Mouse (Mus musculus) monocyte, adult 5-6 weeks (primary cell): ENCODE measurements around the gene Atl3. TPM values are rescaled to one million over a fixed set of nuclear protein-coding genes. Genes with fewer than 3 reads are reported as not detected.

Experiments
- ATAC-seq: fragments of 153-309, 156-312 bp; replicated peaks from 2 replicates; pipeline ENCODE4 v1.8.0; 2017; ENCODE audit warnings: mild to moderate bottlenecking; ENCODE audit not compliant: low TSS enrichment, insufficient number of reproducible peaks, severe bottlenecking, poor library complexity, low FRiP score
- total RNA-seq: library from RNA; stranded (forward); fragments of 200-1000, 200-491, 200-594 nt; gene quantifications from 3 replicates; pipeline ENCODE4 v1.2.3, GENCODE M21; 2017

The Atl3 gene
- total RNA-seq = 38.2 to 51.2 TPM (median 49.7 TPM) in 3 replicates

DNA sequence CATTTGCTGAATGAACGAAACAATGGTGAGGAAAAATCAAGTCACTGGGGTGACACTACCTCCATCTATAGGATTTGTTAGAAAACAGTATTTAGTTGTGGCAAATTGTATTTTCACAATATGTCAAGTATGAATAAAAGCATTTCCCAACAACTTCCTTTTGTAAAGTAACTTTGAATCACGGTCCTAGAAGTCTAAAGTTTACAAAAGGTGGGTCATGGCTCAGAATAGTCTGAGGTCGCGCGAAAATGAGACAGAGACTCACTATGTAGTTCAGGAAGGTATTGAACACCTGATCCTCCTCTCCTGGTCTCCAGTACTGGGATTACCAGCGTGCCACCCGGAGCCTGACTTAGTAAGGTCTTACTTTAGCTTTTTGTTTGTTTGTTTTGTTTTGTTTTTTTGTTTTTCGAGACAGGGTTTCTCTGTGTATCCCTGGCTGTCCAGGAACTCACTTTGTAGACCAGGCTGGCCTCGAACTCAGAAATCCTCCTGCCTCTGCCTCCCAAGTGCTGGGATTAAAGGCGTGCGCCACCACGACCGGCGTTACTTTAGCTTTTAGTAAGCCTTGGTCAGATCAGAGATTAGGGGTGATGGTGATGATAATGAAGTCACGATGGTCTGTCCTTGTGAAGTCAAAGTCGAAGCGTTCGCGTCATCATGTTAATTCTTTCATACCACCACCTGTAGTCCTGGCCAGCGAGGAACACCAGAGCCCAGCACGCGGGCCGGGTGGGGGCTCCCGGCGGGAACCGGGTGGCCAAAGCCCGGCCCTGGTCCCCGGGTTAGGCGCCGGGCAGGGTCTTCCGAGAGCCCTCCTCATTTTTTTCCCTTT lies at the start of gene Atl3:
Atl3 (plus strand) TSS at position 689 of the 835 bp plus-strand sequence.
- peak; percentile 24; the same call in 1 of the 2 replicates for ATAC-seq

DNA sequence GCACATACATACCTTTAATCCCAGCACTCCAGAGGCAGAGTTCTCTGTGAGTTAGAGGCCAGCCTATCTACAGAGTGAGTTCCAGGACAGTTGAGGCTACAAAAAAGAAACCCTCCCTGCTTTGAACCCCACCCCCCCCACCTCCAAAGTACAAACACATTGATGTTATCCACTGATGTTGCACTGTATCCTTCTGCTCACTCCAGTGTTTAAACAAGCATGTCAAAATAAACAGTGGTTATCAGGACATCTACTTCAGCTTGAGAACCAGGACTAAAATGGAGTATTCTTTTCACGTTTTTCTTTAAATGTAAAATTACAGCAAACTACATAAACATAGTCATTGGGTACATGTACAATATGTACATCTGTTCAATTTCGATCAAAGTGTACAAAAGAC lies 48.7 kb upstream of the Atl3 start:
- no peak for ATAC-seq

DNA sequence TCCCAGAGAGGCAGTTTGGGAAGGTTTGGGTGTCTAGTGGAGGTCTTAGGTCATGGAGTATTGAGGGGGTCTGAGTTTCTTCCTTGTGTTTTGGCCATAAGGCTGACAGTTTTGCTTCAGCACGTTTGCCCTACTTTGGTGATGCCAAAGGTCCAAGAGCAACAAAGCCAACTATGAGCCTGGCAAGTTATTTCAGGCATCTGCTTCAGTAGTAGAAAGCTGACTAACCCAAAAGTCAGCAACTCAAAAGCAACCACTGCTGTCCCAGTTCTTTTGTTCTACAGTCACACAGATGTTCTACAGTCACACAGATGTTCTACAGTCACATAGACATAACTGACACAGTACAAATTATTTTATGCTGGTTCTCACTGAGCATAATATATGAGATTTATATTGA lies 48.2 kb upstream of the Atl3 start:
- no peak for ATAC-seq

DNA sequence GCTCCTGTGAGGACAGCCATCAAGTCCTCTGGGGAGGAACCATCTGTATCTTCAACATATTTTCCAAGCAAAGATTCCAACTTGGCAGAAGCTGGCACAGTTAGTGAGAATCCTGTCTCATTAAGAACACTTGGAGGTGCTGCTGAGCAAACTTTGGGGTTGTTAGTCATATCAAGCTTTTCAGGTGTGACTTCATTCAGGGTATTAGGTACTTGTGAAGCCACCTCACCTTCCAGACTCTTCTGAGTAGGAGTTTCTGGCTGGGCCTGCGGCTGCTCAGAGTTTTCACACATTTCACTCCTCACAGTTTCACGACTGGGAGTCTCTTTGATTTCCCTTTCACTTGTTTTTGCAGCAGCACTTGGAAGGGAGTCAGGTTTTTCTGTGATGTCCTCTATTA lies 37.0 kb upstream of the Atl3 start:
- no peak for ATAC-seq

DNA sequence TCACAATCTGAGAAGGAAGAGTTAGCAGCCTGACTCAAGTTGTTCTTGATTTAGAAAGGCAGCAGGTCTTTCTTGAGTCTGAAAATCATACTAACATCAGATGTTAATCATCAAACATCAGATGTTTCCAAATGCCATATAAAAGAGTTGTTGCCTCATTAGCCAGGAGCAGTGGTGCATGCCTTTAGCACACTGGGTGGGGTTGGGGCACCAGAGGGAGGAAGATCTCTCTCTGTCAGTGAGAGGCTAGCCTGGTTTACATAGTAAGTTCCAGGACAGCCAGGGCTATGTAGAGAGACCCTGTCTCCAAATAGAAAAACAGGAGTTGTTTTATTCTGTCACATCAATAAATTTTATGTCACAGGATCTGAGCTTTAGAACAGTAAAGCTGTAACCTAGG lies 34.9 kb upstream of the Atl3 start:
- no peak for ATAC-seq

DNA sequence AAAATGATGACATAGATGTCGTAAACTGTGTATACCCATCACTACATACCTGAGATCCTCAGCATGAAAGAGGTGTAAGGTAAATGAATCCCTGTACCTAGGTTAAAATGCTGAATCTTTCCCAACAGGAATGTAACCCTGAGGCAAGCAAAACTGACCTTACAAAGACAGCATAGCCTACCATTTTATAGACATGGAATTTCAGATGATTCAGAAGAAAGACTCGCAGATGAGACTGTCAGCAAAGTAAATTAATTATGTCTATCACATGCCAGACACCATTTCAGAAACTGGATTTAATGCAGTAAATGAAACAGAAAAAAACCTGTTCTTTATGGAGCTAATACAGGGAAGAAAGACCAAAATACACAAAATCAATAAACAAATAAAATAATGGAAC lies 34.5 kb upstream of the Atl3 start:
- ATAC-seq = no peak

DNA sequence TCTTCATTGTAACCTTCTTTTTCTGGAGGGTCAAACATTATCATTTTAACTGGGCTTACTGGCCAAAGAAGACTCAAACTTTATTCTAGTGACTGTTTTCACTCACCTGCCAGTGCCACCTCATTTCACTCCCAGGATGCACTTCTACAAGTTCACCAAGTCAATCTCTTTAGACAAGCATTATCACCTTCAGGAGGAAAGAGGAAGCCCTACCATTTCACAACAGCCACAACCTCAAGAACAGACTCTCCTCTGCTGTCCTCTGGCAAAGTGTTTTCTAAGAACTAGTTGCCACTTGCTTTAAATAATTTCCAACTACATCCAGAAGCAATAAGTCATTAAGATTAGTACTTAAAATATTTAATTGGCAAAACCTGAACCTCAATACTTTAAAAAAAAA lies 25.9 kb upstream of the Atl3 start:
- ATAC-seq = no peak

DNA sequence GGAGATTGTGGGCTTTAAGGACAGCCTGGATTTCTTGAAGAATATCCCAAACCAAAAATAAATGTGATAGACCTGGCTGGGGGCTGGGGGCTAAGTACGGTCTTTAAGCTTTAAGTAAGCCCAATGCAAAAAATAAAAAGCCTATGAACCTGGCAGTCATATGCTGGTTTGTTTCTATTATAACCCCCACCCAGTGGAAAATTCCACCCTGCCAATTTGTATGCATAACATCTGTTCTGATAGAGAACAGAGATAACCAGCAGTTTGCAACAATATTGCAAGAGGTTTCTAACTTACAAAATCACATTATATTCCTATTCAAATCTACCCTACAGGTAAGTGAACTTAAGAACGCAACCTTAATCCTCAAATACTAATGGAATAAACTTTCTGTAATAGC lies 23.2 kb upstream of the Atl3 start:
- ATAC-seq = no peak

DNA sequence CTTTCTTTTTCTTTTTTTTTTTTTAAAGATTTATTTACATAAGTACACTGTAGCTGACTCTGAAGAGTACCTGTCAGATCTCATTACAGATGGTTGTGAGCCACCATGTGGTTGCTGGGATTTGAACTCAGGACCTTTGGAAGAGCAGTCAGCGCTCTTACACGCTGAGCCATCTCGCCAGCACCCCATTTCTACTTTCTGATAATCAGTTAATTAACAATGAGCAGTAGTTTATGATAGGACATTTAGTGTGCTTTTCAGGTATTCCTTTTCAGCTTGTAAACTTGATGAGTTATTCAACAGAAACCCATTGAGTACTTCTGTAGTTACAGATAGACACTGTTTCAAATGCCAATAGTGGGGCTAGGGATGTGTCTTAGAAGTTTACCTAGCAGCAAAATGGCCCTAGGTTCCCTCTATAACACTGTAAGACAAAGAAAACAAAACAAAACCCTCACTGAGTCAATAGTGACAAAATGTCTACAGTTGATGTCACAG lies 14.0 kb upstream of the Atl3 start:
- ATAC-seq = no peak

DNA sequence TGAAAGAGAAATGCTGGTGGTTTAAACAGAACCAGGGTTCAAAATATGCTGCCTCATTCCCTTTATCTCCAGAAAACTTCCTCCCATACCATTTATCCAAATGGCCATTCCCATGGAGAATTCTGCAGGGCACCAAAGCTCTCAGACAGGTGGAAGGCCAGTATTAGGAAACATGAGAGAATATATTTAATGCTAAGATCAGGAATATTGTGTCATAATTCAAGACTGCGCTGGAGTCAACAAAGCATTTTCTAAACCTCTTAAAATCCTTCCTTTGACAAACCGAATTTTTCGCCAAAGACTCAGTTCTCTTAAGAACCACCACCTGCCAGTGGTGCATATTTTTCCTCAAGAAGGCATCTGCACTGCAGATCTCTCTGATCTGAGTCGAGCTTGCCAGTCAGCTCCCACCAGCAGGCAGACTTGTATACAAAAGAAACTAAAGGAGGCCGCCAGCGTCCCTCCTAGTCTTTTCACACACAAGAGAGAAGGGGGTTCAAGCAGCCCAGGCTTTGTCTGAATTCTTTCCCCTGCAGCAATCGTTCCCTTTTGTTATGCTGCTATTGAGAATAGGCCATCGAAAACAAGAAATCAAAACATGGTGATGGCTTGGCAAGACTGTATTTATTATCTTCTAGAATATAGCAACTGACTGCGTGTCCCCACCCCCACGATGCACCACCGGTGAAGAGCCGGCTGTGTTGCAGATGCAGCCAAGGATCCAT lies 12.1 kb upstream of the Atl3 start:
- no peak for ATAC-seq

DNA sequence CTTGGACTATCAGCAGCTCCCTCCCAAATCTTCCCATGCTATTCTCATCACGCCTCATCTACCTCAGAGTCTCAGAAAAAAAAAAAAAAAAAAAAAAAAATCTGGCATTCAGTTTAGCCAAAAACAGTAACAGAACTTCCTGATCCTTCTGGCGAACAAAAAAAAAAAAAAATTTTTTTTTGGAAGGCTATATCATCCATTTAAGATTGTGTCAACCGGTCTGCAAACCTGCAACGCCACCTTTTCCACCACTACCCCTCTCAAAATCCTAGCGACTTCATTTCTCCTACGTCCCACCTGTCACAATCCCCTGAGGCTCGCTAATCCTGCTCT lies 11.6 kb upstream of the Atl3 start:
- ATAC-seq = no peak

DNA sequence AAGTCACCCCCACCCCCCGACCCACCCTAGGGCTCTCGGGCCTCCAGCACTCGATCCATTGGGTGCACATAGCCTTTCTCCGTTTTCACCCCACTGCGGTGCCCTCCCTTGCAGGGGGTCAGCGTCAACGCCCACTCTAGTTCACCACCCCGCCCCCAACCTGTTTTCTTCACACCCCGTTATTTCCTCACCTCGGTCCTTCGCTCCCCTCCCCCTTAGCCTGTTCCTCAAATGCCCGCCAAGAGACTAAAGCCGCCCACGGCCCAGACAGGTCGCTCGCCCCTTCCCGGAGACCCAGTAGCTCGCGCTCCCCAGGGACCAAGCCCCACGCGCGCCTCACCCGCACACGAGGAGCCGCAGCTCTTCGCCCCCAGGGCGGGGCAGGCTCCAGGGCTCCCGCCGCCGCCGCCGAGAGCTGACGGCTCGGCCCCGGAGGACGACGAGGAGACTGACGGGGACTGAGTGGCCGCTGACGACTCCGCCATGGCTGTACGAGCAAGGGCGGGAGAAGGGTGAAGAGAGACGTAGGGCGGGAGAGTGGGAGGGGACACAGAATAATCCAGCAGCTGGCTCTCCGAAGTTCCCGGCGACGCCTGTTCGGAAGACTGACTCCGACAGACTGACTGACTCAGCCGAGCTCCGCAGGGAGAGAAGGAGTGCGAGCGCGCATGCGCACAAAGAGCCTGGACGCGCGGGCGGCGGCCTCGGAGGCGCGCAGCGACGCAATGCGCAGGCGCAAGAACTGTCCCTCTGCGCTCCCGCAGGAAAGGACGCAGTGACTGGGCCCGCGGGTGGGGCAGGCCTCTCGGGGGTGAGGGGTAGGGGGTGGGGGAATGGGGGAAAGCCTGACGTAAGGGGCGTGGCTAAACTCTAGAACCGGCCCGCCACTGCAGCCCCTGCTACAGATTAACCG lies 11.0 kb upstream of the Atl3 start, which contains the start of gene Rtn3:
Rtn3 (minus strand) TSS at position 683 of the 913 bp plus-strand sequence.
- peak; percentile 78 for ATAC-seq

DNA sequence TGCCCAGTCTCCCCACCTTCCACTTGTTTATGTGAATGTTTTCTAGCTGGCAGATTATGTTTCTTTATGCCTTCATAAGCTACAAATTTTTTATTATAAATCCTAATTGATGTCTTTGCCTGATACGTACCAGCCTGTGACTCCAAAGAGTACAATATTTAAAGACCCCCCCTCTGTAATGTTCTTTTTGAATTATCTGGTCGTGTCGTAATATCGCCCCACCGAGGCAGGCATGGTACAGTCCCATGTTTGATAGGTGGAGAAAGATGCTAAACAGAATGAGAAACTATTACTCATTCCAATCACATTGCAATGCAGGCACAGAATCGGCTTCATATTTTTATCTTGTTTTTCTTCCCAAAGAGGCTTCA lies 10.3 kb upstream of the Atl3 start:
- ATAC-seq = no peak

DNA sequence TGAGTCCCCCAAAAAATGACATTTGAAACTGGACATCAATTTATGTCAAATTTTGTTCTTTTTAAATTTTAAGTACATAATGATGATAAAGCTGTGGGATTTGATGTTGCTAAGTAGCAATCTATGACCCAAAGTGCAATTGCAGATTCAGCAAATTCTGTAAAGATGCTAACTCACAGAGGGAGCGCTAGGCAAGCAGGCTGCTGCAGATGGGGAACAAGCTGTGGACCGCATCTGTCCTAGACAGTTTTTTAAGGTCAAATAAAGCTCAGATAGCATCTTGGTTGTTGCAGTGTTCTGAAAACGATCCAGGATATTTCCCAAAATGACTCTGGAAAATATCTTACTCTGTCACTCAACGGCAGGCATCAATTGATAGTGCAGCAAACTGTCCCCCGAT lies 9.8 kb upstream of the Atl3 start:
- no peak for ATAC-seq

DNA sequence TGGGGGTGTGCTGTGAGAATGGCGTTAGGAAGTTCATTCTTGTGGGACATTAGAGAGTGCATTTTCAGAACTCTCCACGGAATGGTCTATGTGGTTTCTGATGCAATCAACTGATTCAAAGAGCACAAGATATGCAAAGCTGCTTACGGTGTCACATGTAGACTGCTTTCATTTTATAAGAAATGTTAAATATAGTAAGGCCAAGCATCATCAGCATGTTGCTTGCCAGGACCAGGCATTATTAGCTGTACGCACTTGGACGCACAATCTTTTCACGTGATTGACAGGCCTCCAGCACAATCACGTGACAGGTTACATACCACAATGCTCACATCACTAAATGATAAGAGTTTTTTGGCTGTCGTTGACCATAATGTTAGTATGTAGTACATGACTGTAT lies 6.2 kb upstream of the Atl3 start:
- peak; percentile 34 for ATAC-seq

DNA sequence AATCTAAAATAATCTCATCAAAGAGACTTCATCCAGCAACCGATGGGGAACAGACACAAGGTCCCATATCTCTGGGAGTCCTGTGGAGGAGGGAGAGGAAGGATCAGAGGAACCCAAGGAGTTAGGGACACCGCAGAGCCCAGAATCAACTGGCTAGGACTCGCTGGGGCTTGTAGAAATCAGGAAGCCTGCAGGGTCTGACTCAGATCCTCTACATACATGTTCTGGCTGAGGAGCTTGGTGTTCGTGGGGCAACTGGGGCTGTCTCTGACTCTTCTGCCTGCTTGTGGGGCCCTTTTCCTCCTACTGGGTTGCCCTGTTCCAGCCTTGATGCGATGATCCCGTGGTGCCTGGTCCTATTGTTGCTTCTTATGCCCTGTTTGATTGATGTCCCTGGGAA lies 1.9 kb upstream of the Atl3 start:
- no peak for ATAC-seq

DNA sequence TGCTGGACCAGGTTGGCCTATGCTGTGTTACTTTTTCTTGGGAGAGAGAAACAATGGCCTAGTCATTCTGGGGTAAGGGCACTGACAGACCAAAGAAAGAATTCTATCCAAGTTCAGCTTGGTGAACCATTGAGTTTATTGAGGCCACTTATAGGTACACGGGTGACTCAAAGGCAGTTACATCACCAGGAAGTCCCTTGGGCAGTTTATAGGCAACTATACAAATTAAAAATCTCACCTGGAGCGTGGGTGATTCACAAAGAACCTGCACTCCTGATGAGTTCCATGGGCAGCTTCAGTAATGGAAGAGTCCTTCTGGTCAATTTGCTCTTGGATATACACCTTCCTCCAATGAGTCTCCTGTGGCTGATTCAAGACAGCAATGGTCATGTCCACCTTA lies 1.2 kb upstream of the Atl3 start:
- no peak for ATAC-seq

DNA sequence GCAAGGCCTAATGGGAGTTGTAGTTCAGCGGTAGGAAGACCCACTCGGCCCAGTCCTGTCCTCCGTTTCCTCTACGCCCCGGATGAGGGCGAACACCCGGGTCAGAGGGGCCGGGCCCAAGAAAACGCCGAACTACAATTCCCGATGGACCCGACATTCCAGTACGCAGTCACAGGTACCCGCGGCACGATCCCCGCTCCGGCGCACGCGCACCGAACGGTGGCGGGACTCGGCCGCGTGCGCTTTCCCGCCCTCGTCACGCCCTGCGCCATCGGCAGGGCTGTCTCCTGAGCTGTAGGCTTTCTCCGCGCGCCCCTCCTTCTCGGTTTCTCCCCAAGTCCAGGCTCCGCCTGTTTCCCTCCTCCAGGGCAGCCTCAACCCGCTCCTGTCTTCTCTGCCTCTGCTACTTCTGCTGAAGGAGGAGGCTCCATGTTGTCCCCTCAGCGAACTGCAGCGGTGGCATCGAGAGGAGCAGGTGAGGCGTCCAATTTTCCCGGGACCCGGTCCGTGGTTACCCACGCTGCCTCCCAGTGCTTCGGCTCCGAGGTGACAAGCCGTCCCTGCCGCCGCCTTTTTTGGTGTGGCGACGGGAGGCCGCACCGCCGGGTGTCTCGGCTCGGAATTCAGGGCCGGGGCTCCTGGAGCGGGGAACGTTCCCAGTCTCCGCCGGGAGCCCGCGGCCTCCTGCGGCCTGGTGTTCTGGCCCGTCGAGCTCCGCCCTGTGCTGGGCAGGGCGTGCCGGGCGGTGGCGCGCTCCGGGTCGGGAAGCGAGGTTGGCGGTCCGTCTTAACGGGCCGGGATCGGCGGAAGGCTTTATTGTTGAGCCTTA lies 561 bp downstream of the Atl3 start:
- ATAC-seq = peak; percentile 86
